Mouse (Mus musculus) layer of hippocampus, postnatal 36 days (tissue): ENCODE data around the gene Csl. TPM values are rescaled to one million over a fixed set of nuclear protein-coding genes. Genes with fewer than 3 reads are reported as not detected.

ENCODE experiments used
- DNase-seq, 2 experiments: peaks; one replicate each; pipeline ENCODE4 v3.0.0; 2022
- total RNA-seq, 2 experiments: library from RNA; stranded (reverse); gene quantifications; 2 replicates each; pipeline ENCODE4 v1.2.3; 2021

The Csl gene
- under 1 TPM; 0.83 to 0.85 TPM for total RNA-seq

DNA sequence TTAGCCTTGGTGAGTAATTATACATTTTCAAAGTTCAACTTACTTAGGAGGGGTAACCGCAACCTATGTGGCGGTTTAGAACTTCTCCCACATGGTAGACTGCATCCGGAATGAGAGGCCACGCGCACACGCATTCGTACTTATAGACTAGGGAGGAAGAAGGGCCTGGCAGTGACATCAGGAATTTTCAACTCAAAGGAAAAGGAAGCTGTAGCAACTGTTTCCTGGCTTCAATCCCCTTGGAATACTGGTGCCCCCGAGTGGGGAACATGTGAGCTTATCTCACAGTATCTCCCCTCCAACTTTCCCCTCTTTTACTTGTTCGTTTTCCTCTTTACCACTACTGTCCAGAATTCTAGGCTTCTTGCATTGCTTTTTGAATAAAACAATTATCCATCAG, at the start of gene Csl:
Gene Csl (minus strand): TSS at position 101 of the 400 bp plus-strand sequence.
- DNase-seq: no peak

DNA sequence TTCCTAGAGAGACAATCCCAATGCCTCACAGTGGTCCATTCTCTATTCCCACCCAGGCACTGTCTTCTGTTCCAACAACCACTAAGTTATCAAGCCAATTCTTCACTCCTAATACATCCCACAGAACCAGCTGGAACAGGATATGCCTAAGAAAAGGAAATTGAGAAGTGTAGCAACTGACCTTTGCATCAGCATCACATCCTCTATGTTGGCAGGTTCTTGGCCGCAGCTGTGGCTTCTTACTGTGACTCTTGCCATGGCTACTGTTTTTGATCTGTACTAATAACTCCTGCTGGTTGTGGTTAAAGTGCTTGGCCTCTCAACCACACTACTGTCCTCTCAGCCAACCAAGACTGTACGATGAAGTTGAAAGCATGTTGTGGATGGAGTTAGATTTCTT, 30.0 kb upstream of the Csl start:
- no peak for DNase-seq

DNA sequence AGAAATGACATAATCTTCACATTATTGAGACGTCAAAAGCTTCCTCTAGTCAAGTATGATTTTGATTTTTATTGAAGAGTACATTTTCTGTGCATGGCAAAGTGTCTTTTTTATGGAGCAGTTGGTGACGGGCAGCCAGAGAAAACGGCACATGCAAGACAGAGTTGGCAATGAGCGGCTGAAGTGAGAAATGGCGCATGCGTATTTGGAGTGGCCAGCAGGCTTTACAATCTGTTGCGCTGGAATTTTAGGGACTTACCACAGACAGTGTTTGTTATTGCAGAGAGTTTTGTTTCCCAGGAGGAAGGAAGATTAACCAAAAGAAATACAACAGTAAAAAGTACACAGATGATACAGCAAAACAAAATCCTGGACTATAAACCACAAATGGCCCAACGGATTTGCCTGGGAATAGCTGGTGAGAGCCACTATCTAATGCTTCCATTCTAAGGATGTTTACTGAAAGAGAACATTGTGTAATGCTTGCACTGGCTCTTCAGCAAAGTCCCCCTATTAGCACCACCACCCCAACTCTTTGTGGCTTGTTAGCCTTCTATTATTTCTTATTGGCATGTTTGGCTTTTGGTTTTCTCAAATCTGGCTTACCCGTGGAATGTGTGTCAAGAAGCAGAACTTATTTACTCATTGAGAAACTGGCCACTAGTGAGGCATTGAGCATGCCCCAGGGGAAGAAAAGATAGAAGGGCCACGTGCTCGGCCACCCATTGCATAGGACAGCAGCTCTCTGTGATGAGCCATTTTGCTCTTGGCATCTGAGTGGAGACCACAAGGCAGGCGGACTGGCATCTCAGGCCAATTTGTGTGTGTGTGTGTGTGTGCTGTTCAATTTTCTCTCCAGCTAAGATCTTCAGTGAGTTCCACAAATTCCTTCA, 15.0 kb upstream of the Csl start:
- DNase-seq: peak in 1 of 2 experiments; percentile 5

DNA sequence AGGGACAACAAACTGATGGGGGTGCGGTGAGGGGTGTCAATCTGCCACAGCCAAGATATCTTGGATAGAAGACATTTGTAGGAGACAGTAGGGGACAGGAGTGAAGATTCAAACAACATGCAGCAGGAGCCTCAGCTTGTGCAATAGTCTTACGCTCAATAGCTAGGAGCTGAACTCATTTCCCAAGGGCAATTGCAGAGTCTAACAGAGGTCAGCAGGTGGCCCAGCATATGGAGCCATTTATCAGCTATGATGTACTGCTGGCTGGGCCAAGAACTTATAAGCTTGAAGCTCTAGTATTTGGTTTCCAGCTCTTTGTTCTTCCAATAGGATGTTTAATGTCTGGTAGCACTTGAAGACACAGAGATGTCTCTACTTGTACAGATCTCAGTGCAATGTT, 9.3 kb downstream of the Csl start:
- DNase-seq: no peak

DNA sequence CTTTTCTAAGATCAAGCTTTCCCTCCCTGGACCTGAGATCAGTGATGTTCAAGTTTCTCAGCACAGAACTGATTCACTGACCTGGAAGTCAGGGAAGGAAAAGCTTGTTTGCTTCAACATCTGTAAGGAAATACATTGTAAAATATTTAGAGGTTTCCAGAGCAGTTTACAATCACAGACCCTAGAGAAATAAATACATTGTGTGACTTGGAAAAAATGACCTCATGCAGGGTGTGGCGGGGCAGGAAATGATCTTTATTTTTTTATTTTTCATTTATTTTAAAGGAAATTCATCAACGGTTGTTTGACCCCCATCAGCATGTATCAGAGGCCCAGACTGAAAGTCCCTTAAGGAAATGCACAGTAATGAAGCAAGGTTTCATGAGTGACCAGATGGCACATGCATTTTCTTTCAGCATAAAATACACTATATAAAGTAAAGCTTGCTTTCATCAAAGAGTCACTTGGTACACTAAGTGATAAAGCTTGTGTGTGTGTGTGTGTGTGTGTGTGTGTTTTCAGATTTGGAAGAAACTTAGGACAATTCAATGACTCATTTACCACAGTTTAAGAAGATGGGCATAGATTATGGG, 10.7 kb downstream of the Csl start:
- no peak for DNase-seq

DNA sequence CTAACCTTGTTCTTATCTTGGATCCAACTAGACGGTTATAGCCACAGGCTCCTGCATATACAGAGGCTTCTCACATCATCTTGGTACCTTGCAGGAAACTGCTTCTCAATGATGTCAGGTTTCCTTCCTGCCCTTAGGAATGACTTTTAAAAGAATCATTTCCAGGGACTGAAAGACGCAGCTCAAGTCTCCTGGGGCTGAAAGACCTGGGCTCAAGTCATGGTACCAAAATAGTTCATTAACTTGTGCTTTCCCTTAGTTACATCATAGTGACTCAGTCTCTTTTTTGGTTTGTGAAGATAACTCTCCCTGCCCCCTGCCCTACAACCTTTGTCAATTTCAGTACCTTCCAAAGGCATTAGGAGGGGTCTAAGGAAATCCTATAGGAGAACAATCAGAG, 11.4 kb downstream of the Csl start:
- no peak for DNase-seq

DNA sequence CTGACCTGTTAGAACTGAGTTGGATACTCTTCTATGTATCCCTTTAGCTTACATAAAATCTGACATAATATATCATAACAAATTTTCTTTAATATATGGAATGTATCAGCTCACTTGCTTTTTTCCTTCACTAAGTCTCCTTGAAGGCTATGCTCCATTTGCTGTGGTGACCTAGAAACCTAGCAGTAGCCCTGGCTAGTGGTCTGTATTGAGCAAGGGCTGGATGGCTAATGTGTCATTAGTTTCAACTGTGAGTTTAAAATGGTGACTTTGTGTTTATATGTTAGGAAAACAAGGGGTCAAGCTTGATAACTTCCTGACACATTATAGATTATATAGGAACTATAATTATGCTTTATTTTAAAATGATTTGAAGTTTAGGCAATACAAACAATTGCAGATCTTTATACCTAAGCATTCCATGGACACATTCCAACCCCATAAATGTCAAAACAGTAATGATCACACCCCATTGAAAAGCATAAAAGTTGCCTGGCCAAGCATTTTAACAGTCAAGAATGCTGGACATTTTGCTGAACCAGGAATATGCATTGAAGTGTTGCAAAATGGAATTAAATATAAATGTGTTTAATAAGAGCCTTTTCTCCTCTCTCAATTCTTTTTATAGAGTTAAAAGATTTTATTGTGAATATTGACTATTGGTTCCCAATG, 17.7 kb downstream of the Csl start:
- DNase-seq: no peak

DNA sequence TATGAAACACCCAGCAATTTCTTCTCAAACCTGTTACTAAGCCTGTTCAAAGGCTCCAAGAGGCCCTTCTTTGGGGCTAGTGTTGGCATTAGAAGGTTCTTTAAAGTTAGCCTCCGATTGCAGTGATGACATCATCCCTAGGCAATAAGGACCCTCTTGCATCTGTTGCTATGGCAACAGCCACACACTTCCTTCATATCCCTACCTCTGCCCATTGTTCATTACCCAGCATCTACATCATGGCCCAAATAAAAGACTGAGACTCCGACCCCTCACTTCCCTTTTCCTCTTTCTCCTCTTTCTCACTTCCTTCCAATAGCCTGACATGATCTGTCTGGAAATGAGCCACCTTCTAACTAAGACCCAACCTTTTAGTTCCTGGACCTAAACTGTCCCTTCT, 46.3 kb downstream of the Csl start:
- DNase-seq: no peak

DNA sequence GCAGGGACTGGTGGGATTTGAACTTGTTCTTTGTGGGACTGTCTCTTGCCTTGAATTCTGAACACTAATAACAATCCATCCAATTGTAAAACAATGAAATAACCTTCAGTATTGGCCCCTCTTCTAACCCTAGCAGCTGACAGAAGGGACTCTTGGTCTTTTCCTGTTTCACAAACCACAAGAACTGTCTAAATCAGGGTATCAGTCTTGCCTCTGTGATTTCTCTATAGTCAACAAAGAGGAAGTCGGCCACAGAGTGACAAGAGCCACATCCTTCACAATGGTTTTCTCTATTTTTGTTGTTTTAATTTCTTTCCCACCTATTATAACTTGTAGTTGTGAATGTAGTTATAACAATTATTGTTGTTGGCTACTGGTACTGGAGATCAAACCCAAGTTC, 47.9 kb downstream of the Csl start:
- no peak for DNase-seq
